Mouse (Mus musculus) cerebellum, adult 2 months (tissue): ENCODE measurements at regions not wholly inside any gene's neighbourhood (a gene's known extent, or its start where the extent isn't known, plus 50 kb on each side); places are given as distances from the start of the nearest gene placed in this dataset.

ENCODE experiments used
- CTCF ChIP-seq: fragments of 200-500 bp; IDR thresholded peaks from 2 replicates; pipeline ENCODE4 v1.5.1; 2011; ENCODE audit warnings: low read depth, mild to moderate bottlenecking, control low read depth, low read length, moderate library complexity, borderline replicate concordance; ENCODE audit not compliant: insufficient read depth
- POLR2A ChIP-seq: fragments of 200-500 bp; IDR thresholded peaks from 2 replicates; pipeline ENCODE4 v1.6.1; 2011; ENCODE audit warnings: low read length, control low read depth, borderline replicate concordance; ENCODE audit not compliant: insufficient read depth

GRCm38 (mm10) chr10:42069751-42070150 lies 51.5 kb upstream of the Armc2 start:
- TF ChIP-seq CTCF, result no peak
- no peak for TF ChIP-seq POLR2A
